Mouse (Mus musculus) bone marrow macrophage, adult 2 months (primary cell): ENCODE results near the gene Xkrx. TPM values are rescaled to one million over a fixed set of nuclear protein-coding genes. Genes with fewer than 3 reads are reported as not detected.

Experiments used
- H3K27ac ChIP-seq: 2 replicates; pipeline ENCODE4 v1.5.1; 2012; ENCODE audit warnings: low read depth, low read length; ENCODE audit not compliant: insufficient read depth
- H3K4me1 ChIP-seq: 2 replicates; pipeline ENCODE4 v1.6.1; 2012; ENCODE audit warnings: low read length; ENCODE audit not compliant: control insufficient read depth, insufficient read depth
- H3K4me3 ChIP-seq: 2 replicates; pipeline ENCODE4 v1.5.1; 2012; ENCODE audit warnings: mild to moderate bottlenecking, low read length, moderate library complexity; ENCODE audit not compliant: insufficient read depth
- CTCF ChIP-seq: IDR thresholded peaks from 2 replicates; pipeline ENCODE4 v1.5.1; 2012; ENCODE audit warnings: low read depth, mild to moderate bottlenecking, low read length, moderate library complexity
- POLR2A ChIP-seq: IDR thresholded peaks from 2 replicates; pipeline ENCODE4 v1.6.1; 2012; ENCODE audit warnings: mild to moderate bottlenecking, low read depth, low read length, borderline replicate concordance
- polyA plus RNA-seq: library from polyadenylated mRNA; stranded (reverse); fragments of >200 nt; gene quantifications from 2 replicates; pipeline ENCODE4 v1.2.4, GENCODE M21; 2012; ENCODE audit not compliant: missing spikeins, insufficient read depth, insufficient read length

Xkrx gene
- polyA plus RNA-seq, 1 experiment: 0.44 TPM

DNA sequence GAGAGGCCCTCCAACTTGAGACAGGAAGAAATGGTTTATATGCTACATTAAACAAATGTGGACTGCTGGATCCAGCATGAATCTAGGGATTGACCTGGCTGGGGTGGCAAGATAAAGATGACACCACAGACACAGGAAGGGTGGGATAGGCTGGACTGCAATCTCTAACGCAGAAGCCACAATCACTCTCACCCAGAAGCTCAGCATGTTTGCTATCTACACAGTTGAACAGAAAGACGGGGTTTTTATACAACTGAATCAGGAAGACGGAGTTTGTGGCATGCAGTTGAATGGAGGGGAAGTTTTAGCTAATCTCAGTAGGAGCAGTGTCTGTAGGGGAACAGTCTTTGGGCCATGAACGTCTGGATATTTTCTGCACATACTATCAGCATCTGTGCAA, 19.9 kb downstream of the Xkrx start:
- Histone ChIP-seq H3K4me3 (no peak overlapping the region), H3K4me1 (peaks cover 12% of the 10 kb centered on the region), H3K27ac (no peak overlapping the region)
- TF ChIP-seq CTCF: no peak
- TF ChIP-seq POLR2A: no peak

DNA sequence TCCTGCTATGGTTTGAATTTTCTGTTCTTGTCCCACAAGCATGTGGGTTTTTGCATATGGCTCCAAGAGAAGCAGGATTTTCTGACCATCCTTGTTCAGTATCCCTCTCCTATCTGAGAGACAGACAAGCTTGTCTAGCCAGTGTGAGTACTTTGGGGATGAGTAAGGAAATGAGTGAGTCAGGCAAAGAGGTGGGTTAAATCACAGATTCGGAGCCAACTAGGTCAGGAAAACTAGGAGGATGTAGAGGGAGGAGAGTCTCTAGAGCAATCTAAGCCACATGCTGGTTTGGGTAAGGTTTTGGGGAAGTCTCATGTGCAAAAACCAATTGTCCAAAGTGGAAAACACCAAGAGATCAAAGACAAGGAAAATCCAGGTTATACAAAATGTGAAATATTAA, 20.3 kb downstream of the Xkrx start:
- H3K4me3 ChIP-seq: no peak overlapping the region
- TF ChIP-seq CTCF: no peak
- TF ChIP-seq POLR2A: no peak
- peaks cover 12% of the 10 kb centered on the region for H3K4me1 ChIP-seq
- H3K27ac ChIP-seq: no peak overlapping the region

DNA sequence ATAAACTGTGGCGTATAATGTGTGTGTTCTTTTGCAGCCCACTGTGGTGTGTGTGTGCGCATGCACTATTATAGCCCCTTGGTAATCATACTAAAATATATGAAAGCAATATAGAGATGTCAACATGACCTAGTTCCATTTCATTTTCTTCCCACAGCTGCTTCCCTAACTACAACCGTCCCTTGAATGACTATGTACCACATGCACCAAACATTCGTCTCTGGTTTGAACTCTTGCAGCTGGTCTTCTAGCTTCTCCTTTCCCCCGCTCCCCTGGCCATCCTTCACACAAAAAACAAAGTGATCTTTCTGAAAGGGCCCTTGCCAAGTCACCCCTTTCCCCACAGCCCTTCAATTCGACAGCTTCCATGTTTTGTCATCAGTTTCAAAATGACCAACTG, 21.9 kb downstream of the Xkrx start:
- H3K27ac ChIP-seq: no peak overlapping the region
- TF ChIP-seq CTCF (no peak), POLR2A (no peak)
- peaks cover 12% of the 10 kb centered on the region for H3K4me1 ChIP-seq
- H3K4me3 ChIP-seq: no peak overlapping the region

DNA sequence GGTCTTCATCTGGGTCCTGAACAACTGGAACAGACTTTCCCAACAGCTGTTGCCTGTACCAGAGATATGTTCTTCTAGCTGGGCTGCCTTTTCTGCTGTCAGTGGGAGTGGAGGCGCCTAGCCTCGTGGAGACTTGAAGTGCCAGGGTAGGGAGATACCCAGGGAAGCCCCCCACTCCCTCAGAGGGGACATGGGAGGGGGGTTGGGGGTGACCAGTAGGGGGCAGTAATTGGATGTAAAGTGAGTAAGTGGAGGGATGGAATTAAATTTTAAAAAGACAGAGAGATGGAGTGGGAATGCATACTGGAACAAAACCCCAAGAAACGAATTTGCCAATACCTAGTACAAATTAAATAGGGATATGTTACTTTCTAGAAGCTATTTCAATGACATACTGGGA, 28.1 kb downstream of the Xkrx start:
- TF ChIP-seq POLR2A (no peak), CTCF (no peak)
- H3K4me1 ChIP-seq: peaks cover 19% of the 10 kb centered on the region
- H3K27ac ChIP-seq: no peak overlapping the region

DNA sequence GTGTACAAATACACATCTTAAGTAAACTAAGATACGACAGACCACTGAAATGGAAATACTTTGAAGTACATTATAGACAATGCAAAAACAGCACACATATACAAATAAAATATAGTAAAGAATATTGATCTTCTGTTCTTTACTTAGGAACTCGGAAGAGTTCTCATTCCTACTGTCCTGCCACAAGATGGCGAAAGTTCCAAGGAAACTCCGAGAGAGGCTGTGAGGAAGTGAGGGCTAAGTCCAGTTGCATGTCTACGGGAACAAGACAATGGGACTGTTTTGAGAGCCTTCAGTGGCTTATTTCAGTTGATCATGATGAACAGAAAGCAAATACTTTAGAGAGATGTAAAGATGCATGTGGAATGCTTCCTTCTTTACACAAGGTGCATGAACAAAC, 29.6 kb downstream of the Xkrx start:
- Histone ChIP-seq H3K27ac (peak overlapping the region; percentile 27; the same call in 1 of the 2 replicates), H3K4me1 (peaks cover 13% of the 10 kb centered on the region), H3K4me3 (no peak overlapping the region)
- no peak for TF ChIP-seq CTCF
- TF ChIP-seq POLR2A: no peak

More for the DNA sequence above, 28.1 kb downstream of the Xkrx start:
- H3K4me3 ChIP-seq: no peak overlapping the region

DNA sequence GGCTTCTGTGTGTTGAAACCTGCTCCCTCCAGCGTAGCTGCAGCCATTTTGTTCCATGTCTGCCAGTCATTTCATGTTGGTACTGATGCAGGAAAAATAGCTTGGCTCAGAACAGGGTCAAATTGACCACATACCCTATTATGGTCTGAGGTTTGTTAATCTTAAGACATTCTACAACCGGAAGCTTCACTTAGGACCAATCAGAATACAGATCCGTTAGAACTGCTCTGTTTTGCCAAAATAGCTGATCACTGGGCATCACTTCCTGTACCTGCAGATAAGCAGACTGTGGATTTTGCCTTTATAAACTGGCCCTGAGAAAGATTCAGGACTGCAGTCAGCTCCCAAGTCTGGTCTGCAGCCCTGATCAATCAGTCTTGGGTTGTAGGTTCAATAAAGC, 33.3 kb downstream of the Xkrx start:
- Histone ChIP-seq H3K4me3 (no peak overlapping the region), H3K4me1 (peaks cover 16% of the 10 kb centered on the region), H3K27ac (no peak overlapping the region)
- TF ChIP-seq POLR2A: no peak
- TF ChIP-seq CTCF: no peak

DNA sequence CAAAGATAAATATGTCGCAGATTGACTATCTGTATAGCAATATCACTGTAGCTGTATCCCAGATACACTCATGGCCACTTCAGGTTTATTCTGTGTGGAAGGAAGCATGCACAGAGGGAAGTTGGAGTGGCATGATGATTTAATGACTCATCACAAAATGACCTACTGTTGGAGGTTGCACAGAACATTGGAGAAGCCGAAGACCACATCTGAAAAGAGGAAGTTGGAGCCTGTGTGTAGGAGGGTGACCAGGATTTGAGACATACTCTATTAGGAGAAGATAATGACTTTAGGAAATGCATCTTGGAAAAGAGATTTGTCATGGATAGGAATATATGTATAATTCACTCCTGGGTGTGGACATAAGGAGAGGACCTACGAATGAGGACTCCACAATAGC, 45.5 kb downstream of the Xkrx start:
- H3K4me3 ChIP-seq: no peak overlapping the region
- H3K4me1 ChIP-seq: peaks cover 7% of the 10 kb centered on the region
- TF ChIP-seq POLR2A (no peak), CTCF (no peak)
- H3K27ac ChIP-seq: no peak overlapping the region

DNA sequence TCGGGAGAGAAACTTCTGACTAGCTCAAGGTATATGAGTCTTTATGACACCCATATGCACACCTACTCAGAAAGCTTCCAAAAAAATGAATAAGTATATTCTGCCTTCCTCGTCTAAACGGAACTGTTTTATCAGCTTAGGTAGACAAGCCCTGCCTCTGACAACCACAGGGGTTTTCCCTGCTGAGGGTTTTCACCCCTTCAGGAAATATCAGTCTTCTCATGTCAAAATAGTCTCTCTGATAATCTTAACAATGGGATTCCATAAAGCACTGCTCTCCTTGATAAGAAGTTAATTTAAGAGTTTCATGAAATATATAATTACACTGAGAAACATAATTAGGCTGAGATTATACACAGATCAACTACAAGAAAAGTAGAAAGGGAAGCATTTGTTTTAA, 50.1 kb downstream of the Xkrx start:
- no peak for TF ChIP-seq CTCF
- no peak for TF ChIP-seq POLR2A
- H3K27ac ChIP-seq: no peak overlapping the region
- H3K4me1 ChIP-seq: peaks cover 10% of the 10 kb centered on the region
- H3K4me3 ChIP-seq: no peak overlapping the region

DNA sequence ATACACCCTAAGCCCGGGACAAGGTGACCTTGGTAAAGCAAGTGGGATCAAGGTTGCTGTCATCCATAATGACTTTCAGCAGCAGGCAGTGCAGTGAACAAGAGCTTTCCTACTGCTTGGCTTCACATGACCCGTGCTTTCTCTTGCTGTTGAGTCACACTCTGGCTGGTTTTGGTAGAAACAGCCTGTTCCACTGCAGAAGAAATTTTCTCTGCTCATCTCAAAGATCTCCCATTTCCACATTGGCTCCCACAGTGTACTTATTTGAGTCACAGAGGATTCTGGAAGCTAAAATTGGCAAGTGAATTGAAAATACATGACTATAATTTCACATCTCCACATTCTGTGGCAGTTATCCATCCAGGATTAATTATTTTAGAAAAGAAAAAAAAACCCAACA, 59.2 kb downstream of the Xkrx start:
- H3K27ac ChIP-seq: no peak overlapping the region
- H3K4me3 ChIP-seq: no peak overlapping the region
- no peak for TF ChIP-seq CTCF
- no peak for TF ChIP-seq POLR2A
- peaks cover 5% of the 10 kb centered on the region for H3K4me1 ChIP-seq

Other genes starting within 250 kb of the Xkrx start
- gene Sytl4, start 180.3 kb downstream of the Xkrx start, polyA plus RNA-seq: not detected in 2 replicates
- 14.7 and 16.9 TPM in 2 replicates for gene Cstf2, start 102.9 kb downstream of the Xkrx start, polyA plus RNA-seq
- gene Arl13a, start 25.4 kb upstream of the Xkrx start, polyA plus RNA-seq: not detected in 2 replicates
- gene Nox1, start 59.9 kb upstream of the Xkrx start, polyA plus RNA-seq: 0.50 and 0.83 TPM in 2 replicates
- 24.3 and 24.7 TPM in 2 replicates for gene Trmt2b, start 114.9 kb upstream of the Xkrx start, polyA plus RNA-seq
- not detected in 2 replicates for gene Tmem35a, start 133.1 kb upstream of the Xkrx start, polyA plus RNA-seq
- 10.0 and 12.5 TPM in 2 replicates for gene Cenpi, start 146.0 kb upstream of the Xkrx start, polyA plus RNA-seq
- 0.15 and 0.23 TPM in 2 replicates for gene Drp2, start 242.5 kb upstream of the Xkrx start, polyA plus RNA-seq